Mouse (Mus musculus) kidney, adult 2 months (tissue): ENCODE measurements at regions not wholly inside any gene's neighbourhood (a gene's known extent, or its start where the extent isn't known, plus 50 kb on each side); places are given as distances from the start of the nearest gene placed in this dataset.

ENCODE experiments used
- DNase-seq: peaks from one replicate; pipeline ENCODE4 v3.0.0; 2021
- H3K27ac ChIP-seq: fragments of 200-500 bp; 2 replicates; pipeline ENCODE4 v1.5.1; 2012; ENCODE audit warnings: low read depth, low read length, control low read depth, inconsistent platforms; ENCODE audit not compliant: insufficient read depth
- H3K27me3 ChIP-seq: fragments of 200-500 bp; replicated peaks from 2 replicates; pipeline ENCODE4 v1.6.1; 2012; ENCODE audit warnings: mild to moderate bottlenecking, moderate library complexity, low read length, inconsistent platforms; ENCODE audit not compliant: control insufficient read depth, insufficient read depth
- H3K36me3 ChIP-seq: fragments of 200-500 bp; 2 replicates; pipeline ENCODE4 v1.6.1; 2012; ENCODE audit warnings: mild to moderate bottlenecking, moderate library complexity, low read length, inconsistent platforms; ENCODE audit not compliant: control insufficient read depth, insufficient read depth
- H3K4me1 ChIP-seq: fragments of 200-500 bp; 2 replicates; pipeline ENCODE4 v1.6.1; 2011; ENCODE audit warnings: low read length; ENCODE audit not compliant: control insufficient read depth, insufficient read depth
- H3K4me3 ChIP-seq: fragments of 200-500 bp; 2 replicates; pipeline ENCODE4 v1.5.1; 2011; ENCODE audit warnings: mild to moderate bottlenecking, low read depth, low read length, control low read depth; ENCODE audit not compliant: insufficient read depth
- CTCF ChIP-seq: fragments of 200-500 bp; conservative IDR thresholded peaks from 2 replicates; pipeline ENCODE4 v1.5.1; 2011; ENCODE audit warnings: low read depth, mild to moderate bottlenecking, control low read depth, low read length, moderate library complexity, mixed read lengths; ENCODE audit not compliant: insufficient read depth, insufficient read length
- POLR2A ChIP-seq: fragments of 200-500 bp; IDR thresholded peaks from one replicate; pipeline ENCODE4 v1.6.1; 2011; ENCODE audit warnings: low read depth, low read length, control low read depth
- WGBS: fragments of 180-500 bp; shearing (Covaris S2); methylation state at CpG from one replicate; pipeline ENCODE4 v1.1.7; 2018; 5-methylcytosine and 5-hydroxymethylcytosine counted together

- H3K27ac ChIP-seq, result no peak overlapping the region
- H3K4me3 ChIP-seq, result no peak overlapping the region
- no peaks in the 10 kb centered on the region for H3K27me3 ChIP-seq
- WGBS, result 93% methylated on average over 4 of the region's 4 CpGs
- no peaks in the 10 kb centered on the region for H3K36me3 ChIP-seq
- no peak for DNase-seq
- TF ChIP-seq POLR2A, result no peak
- TF ChIP-seq CTCF, result no peak
- no peaks in the 10 kb centered on the region for H3K4me1 ChIP-seq
Measured at GRCm38 (mm10) chr2:9267675-9268074, 613.4 kb upstream of the 4930412O13Rik start.

DNA sequence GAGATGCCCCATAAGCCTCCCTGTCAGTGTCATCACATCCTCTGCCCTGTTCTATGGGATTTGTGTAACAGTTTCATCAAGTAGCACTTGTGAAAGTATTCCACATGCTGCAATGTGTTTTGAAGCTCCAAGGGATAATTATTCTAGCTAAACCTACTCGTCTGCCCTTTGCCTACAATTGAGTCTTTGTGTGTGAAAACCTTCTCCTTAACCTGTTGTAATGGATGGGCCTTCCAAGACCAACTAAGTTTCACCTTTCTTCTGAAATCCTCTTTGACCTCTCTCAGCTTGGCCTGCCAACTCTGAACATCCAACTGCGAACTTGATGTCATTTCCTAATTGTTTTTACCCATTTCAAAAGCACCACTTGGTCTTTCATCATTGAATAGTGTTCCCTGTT lies 597.6 kb upstream of the 4930412O13Rik start:
- no peak for DNase-seq
- Histone ChIP-seq H3K27ac (no peak overlapping the region), H3K4me3 (no peak overlapping the region), H3K36me3 (no peaks in the 10 kb centered on the region), H3K27me3 (no peaks in the 10 kb centered on the region), H3K4me1 (no peaks in the 10 kb centered on the region)
- WGBS, result 86% methylated on average over 2 of the region's 2 CpGs
- TF ChIP-seq POLR2A (no peak), CTCF (no peak)

- Histone ChIP-seq H3K4me3 (no peak overlapping the region), H3K27ac (no peak overlapping the region), H3K27me3 (no peaks in the 10 kb centered on the region), H3K4me1 (no peaks in the 10 kb centered on the region), H3K36me3 (no peaks in the 10 kb centered on the region)
- no peak for TF ChIP-seq POLR2A
- no peak for TF ChIP-seq CTCF
- DNase-seq, result no peak
- 53% methylated on average over 8 of the region's 8 CpGs for WGBS
Measured at GRCm38 (mm10) chr2:9285800-9286199, 595.3 kb upstream of the 4930412O13Rik start.

DNA sequence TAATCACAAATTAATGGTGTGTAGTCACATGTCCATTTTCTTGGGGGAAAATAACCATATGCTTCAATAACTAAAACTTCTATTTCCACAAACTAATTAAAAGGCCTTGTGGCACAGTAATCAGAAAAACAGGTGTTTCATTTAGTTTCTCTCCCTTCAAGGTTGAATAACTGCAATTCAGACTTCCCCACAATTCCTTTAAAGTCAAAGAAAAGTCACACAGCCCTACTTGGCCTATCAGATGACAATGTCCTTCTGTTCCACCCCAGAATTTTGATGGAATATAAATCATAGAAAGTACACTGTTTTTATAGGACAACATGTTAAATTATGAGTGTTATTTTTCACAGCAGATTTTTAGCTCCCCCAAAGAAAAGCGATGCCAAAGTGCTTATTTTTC lies 594.0 kb upstream of the 4930412O13Rik start:
- no peaks in the 10 kb centered on the region for H3K27me3 ChIP-seq
- H3K4me3 ChIP-seq, result no peak overlapping the region
- no peak overlapping the region for H3K27ac ChIP-seq
- 60% methylated on average over 1 of the region's 1 CpGs for WGBS
- no peak for DNase-seq
- no peaks in the 10 kb centered on the region for H3K36me3 ChIP-seq
- TF ChIP-seq POLR2A, result no peak
- no peak for TF ChIP-seq CTCF
- H3K4me1 ChIP-seq, result no peaks in the 10 kb centered on the region

DNA sequence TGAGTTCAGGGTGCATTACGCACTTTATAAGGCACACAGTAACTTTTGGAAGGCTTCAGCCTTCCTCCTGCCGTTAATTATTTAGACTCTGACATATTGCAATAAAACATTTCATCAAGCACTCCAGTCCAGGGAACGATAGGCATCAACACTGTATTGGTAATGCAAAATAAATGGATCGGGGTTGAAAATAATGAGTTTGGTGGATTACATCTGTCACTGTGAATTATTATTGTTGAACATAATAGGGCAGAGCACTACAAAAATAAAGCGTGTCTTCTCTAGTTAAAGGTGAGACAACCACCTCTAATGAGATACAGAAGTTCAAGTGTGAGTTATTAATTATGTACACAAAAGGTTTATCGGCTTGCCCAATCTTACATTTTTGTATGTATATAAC lies 593.4 kb upstream of the 4930412O13Rik start:
- H3K36me3 ChIP-seq, result no peaks in the 10 kb centered on the region
- no peak for DNase-seq
- no peaks in the 10 kb centered on the region for H3K27me3 ChIP-seq
- no peak for TF ChIP-seq POLR2A
- no peak for TF ChIP-seq CTCF
- no peak overlapping the region for H3K27ac ChIP-seq
- H3K4me1 ChIP-seq, result no peaks in the 10 kb centered on the region
- no peak overlapping the region for H3K4me3 ChIP-seq
- 50% methylated on average over 6 of the region's 6 CpGs for WGBS

DNA sequence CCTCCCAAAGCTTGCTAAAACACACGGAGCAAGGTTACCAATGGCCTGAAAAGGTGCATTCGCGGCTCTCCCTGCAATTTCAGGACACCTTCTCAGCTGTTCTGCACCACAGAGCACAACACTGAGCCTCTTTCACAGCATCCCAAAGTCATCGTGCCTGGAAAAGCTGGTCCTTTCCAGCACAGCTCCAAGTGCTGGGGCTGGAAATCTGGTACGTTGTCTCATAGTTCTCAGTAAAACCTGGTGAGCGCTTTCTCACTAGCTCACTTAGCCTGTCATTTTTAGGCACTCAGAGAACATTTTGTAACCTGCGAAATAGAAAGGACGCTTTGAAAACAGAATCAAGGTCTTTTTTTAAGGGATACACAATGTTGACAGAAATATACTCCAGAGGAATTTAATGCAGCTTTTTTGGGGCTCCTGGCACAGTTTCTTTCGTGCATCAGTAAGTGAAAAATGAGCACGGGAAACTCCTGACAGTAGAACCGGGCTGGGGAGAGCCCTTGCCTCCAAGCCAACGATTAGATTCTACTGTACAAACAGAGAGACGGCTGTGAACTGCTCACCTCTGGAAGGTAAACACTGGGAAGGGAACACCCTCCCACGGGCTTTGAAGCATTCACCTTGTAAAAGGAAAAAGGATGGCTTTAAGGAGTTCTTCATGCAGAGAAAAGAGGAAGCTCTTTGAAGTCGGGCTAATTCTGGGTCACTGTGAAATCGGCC lies 549.3 kb upstream of the 4930412O13Rik start:
- no peaks in the 10 kb centered on the region for H3K27me3 ChIP-seq
- no peaks in the 10 kb centered on the region for H3K36me3 ChIP-seq
- no peaks in the 10 kb centered on the region for H3K4me1 ChIP-seq
- no peak overlapping the region for H3K4me3 ChIP-seq
- DNase-seq, result no peak
- TF ChIP-seq POLR2A (no peak), CTCF (no peak)
- 21% methylated on average over 16 of the region's 16 CpGs for WGBS
- no peak overlapping the region for H3K27ac ChIP-seq

- Histone ChIP-seq H3K4me1 (no peaks in the 10 kb centered on the region), H3K4me3 (no peak overlapping the region), H3K27me3 (no peaks in the 10 kb centered on the region; the same call in 1 of the 2 replicates), H3K27ac (no peak overlapping the region), H3K36me3 (no peaks in the 10 kb centered on the region)
- DNase-seq, result no peak
- TF ChIP-seq POLR2A (no peak), CTCF (no peak)
- WGBS, result 30% methylated on average over 4 of the region's 4 CpGs
Measured at GRCm38 (mm10) chr2:9348982-9349381, 532.1 kb upstream of the 4930412O13Rik start.

DNA sequence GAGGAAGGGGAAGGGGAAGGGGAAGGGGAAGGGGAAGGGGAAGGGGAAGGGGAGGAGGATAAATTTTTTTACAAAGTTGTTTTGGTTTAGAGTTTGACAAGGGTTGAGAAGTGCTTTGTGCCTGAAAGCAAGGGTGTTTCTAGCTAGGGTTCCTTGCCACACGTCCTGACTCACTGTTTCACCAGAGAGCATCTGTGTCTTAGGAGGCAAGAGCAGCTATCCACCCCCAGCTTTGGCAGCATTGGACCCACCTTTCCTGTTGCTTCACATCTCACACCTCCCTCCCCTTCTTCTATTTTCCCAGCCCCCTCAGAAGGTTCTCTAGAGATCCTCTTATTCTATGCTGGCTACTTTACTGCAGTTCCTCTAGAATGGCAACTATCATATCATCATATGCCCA lies 531.1 kb upstream of the 4930412O13Rik start:
- H3K4me3 ChIP-seq, result no peak overlapping the region
- WGBS, result 53% methylated on average over 1 of the region's 1 CpGs
- no peaks in the 10 kb centered on the region for H3K36me3 ChIP-seq
- H3K27ac ChIP-seq, result no peak overlapping the region
- TF ChIP-seq CTCF, result no peak
- TF ChIP-seq POLR2A, result no peak
- no peaks in the 10 kb centered on the region; the same call in 1 of the 2 replicates for H3K27me3 ChIP-seq
- DNase-seq, result no peak
- H3K4me1 ChIP-seq, result no peaks in the 10 kb centered on the region
